8 mouse cellular contexts compared by ENCODE assay signal in genomic region chr15:7397446-7397817, GRCm38 (mm10). TPM values are rescaled to one million over a fixed set of nuclear protein-coding genes. Genes with fewer than 3 reads are reported as not detected.
DNase-seq lines count a peak whose midpoint lies in the region; ATAC-seq and TF ChIP-seq lines count a peak whose summit lies in the region.

No protein-coding gene starts in this region.

- H3K9me3 ChIP-seq in forebrain, embryonic 13.5 days (replicated peaks), result no peaks in the 10 kb centered on the region
- no peaks in the 10 kb centered on the region for H3K9me3 ChIP-seq in midbrain, postnatal 0 days (ENCODE audit: low read length)

- peaks cover 43% of the 10 kb centered on the region for H3K27me3 ChIP-seq in forebrain, embryonic 13.5 days
- H3K27me3 ChIP-seq in midbrain, postnatal 0 days (ENCODE audit: insufficient read depth, low read length), result peaks cover 9% of the 10 kb centered on the region; the same call in 1 of the 2 replicates

- TF ChIP-seq CTCF in midbrain, postnatal 0 days (IDR thresholded peaks at IDR 0.05), result no peak

- H3K4me2 ChIP-seq in forebrain, embryonic 13.5 days, result peak overlapping the region; percentile 99
- H3K4me2 ChIP-seq in midbrain, postnatal 0 days (ENCODE audit: low read depth, low read length, poor library complexity, severe bottlenecking), result peak overlapping the region; percentile 99

- intact Hi-C loops in heart, postnatal 36 days (cut with DNase I), result no loop called here

- DNase-seq in heart, adult 11 months, result peak; percentile 87
- no peak for DNase-seq in heart, postnatal 36 days
- peak; percentile 18 for DNase-seq in kidney, postnatal 14 days
- no peak for DNase-seq in midbrain, postnatal 0 days (ENCODE audit: low spot score)
- no peak for DNase-seq in urinary bladder, postnatal 4 days (ENCODE audit: low spot score in 2 of 2)
- no peak for DNase-seq in ovary, adult 18-20 months (ENCODE audit: low spot score)
- DNase-seq in urinary bladder, postnatal 25 days (ENCODE audit: low spot score), result no peak

- peak; percentile 26 for ATAC-seq in forebrain, embryonic 13.5 days
- no peak for ATAC-seq in midbrain, postnatal 0 days (ENCODE audit: low FRiP score)

- H3K27ac ChIP-seq in forebrain, embryonic 13.5 days, result no peak overlapping the region
- peak overlapping the region; percentile 12; the same call in 1 of the 2 replicates for H3K27ac ChIP-seq in midbrain, postnatal 0 days (ENCODE audit: low read depth, low read length)

- 4% methylated on average over 8 of the region's 8 CpGs for WGBS in forebrain, embryonic 13.5 days
- 2% methylated on average over 8 of the region's 8 CpGs for WGBS in midbrain, postnatal 0 days

- H3K4me3 ChIP-seq in forebrain, embryonic 13.5 days, result peak overlapping the region; percentile 55
- H3K4me3 ChIP-seq in midbrain, postnatal 0 days (ENCODE audit: low read depth, low read length), result peak overlapping the region; percentile 62

- peak overlapping the region; percentile 68 for H3K9ac ChIP-seq in forebrain, embryonic 13.5 days
- peak overlapping the region; percentile 56; the same call in 1 of the 2 replicates for H3K9ac ChIP-seq in midbrain, postnatal 0 days (replicated peaks; ENCODE audit: low read length, poor library complexity, severe bottlenecking)

- H3K36me3 ChIP-seq in forebrain, embryonic 13.5 days (ENCODE audit: poor library complexity, severe bottlenecking), result no peaks in the 10 kb centered on the region
- no peaks in the 10 kb centered on the region for H3K36me3 ChIP-seq in midbrain, postnatal 0 days (ENCODE audit: insufficient read depth, low read length)

- peaks cover 10% of the 10 kb centered on the region; the same call in 1 of the 2 replicates for H3K4me1 ChIP-seq in forebrain, embryonic 13.5 days
- H3K4me1 ChIP-seq in midbrain, postnatal 0 days (ENCODE audit: insufficient read depth, low read length), result no peaks in the 10 kb centered on the region

RNA-seq across cellular contexts. Expression of gene Egflam, which starts 0.8 kb away (rescaled TPM):
- 1 to 10 TPM; 8.5 to 9.2 TPM for total RNA-seq in heart, postnatal 36 days (2021)
- polyA plus RNA-seq in forebrain, embryonic 13.5 days (2015; fragmentation: Nextera tagmentation; extraction: Ambion mirVana), result 3.6 TPM in 2 replicates
- total RNA-seq in midbrain, postnatal 0 days (2014; rRNA removed), result 7.8 and 8.6 TPM in 2 replicates
- 8.6 and 8.8 TPM in 2 replicates for polyA plus RNA-seq in midbrain, postnatal 0 days (2015; fragmentation: Nextera tagmentation; extraction: Ambion mirVana)

Comparison
In these comparisons a context has a peak if more than half of its experiments do, and no peak if none do; other contexts are left out.
1. DNase-seq: peak in heart, adult 11 months (single experiment) and kidney, postnatal 14 days (single experiment); none in heart, postnatal 36 days (0 of 2), midbrain, postnatal 0 days (single experiment), urinary bladder, postnatal 4 days (0 of 2), ovary, adult 18-20 months (single experiment) and urinary bladder, postnatal 25 days (single experiment).